Comparison of ENCODE assay signal across 8 mouse cellular contexts in the genomic region with DNA sequence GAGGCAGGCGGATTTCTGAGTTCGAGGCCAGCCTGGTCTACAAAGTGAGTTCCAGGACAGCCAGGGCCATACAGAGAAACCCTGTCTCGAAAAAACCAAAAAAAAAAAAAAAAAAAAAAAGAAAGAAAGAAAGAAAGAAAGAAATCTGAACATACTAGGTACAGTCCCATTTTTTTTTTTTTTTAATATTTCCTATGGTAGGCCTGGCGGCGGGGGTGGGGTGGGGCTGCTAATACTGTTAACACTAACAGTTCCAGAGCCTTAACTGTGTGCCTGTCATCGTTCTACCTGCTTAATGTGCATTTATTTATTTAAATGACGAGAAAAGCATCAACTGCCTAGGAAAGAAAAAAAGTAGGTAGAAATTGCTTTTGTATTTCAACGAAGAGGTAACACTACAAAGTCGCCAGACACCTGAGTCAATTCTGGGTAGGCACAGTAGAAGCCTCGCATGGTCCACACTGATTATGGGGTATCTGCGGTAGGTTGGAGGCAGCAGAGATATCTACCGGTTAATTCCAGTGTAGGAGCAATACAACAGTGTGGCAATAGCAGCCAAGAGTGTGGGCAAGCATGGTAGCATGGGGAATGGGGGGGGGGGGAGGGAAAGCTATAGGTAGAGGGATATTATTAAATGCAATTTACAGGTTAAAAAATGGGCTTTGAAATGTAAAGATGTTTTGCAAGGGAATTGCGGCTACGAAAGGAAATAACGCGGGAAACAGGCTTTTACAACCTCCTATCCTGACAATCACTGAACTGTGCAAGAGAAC. TPM values are rescaled to one million over a fixed set of nuclear protein-coding genes. Genes with fewer than 3 reads are reported as not detected.
DNase-seq lines count a peak whose midpoint lies in the region; ATAC-seq and TF ChIP-seq lines count a peak whose summit lies in the region.

No protein-coding gene starts in this region.

- H3K4me2 ChIP-seq in lung, embryonic 14.5 days, result peak overlapping the region; percentile 88
- peak overlapping the region; percentile 72 for H3K4me2 ChIP-seq in hindbrain, embryonic 15.5 days
- H3K4me2 ChIP-seq in midbrain, embryonic 15.5 days, result peak overlapping the region; percentile 62

- no peak for TF ChIP-seq CTCF in lung, embryonic 14.5 days (IDR thresholded peaks at IDR 0.05; ENCODE audit: low read depth)

- peak; percentile 23 for DNase-seq in lung, embryonic 14.5 days
- DNase-seq in lung, postnatal 10 days, result no peak
- no peak for DNase-seq in left cerebral cortex, postnatal 14 days (ENCODE audit: low spot score in 2 of 2)
- DNase-seq in gastrocnemius, postnatal 10 days, result no peak
- no peak for DNase-seq in spleen, postnatal 10 days (ENCODE audit: low spot score in 2 of 2)

- no peaks in the 10 kb centered on the region for H3K27me3 ChIP-seq in lung, embryonic 14.5 days (ENCODE audit: insufficient read depth, low read length)
- no peaks in the 10 kb centered on the region for H3K27me3 ChIP-seq in hindbrain, embryonic 15.5 days
- H3K27me3 ChIP-seq in midbrain, embryonic 15.5 days (replicated peaks), result no peaks in the 10 kb centered on the region

- peak; percentile 48; the same call in 1 of the 2 replicates for ATAC-seq in lung, embryonic 14.5 days (ENCODE audit: insufficient read depth)
- ATAC-seq in common myeloid progenitor, adult 5-6 weeks (replicated peaks; ENCODE audit: low read depth, poor library complexity, severe bottlenecking), result peak; percentile 33; the same call in 1 of the 2 replicates
- 0 out of 2 replicates have a peak, but pooled peaks have one; percentile 43 for ATAC-seq in hindbrain, embryonic 15.5 days (ENCODE audit: low FRiP score, low read depth)
- peak; percentile 66 for ATAC-seq in midbrain, embryonic 15.5 days (replicated peaks)

- 0 out of 2 replicates have a peak, but pooled peaks cover 5% of the 10 kb centered on the region for H3K4me1 ChIP-seq in lung, embryonic 14.5 days (ENCODE audit: insufficient read depth)
- H3K4me1 ChIP-seq in hindbrain, embryonic 15.5 days (replicated peaks), result peaks cover 8% of the 10 kb centered on the region
- H3K4me1 ChIP-seq in midbrain, embryonic 15.5 days, result peaks cover 6% of the 10 kb centered on the region

- intact Hi-C loops in left cerebral cortex, postnatal 14 days (cut with DNase I), result no loop called here

- peaks cover 9% of the 10 kb centered on the region; the same call in 1 of the 2 replicates for H3K36me3 ChIP-seq in lung, embryonic 14.5 days (ENCODE audit: insufficient read depth)
- H3K36me3 ChIP-seq in hindbrain, embryonic 15.5 days, result peaks cover 8% of the 10 kb centered on the region
- H3K36me3 ChIP-seq in midbrain, embryonic 15.5 days (replicated peaks), result peaks cover 3% of the 10 kb centered on the region

- H3K27ac ChIP-seq in lung, embryonic 14.5 days (ENCODE audit: low read depth), result peak overlapping the region; percentile 96
- peak overlapping the region; percentile 100 for H3K27ac ChIP-seq in hindbrain, embryonic 15.5 days (replicated peaks)
- H3K27ac ChIP-seq in midbrain, embryonic 15.5 days, result peak overlapping the region; percentile 99

- H3K9me3 ChIP-seq in lung, embryonic 14.5 days (ENCODE audit: low read depth, low read length), result no peaks in the 10 kb centered on the region
- H3K9me3 ChIP-seq in hindbrain, embryonic 15.5 days, result no peaks in the 10 kb centered on the region
- no peaks in the 10 kb centered on the region for H3K9me3 ChIP-seq in midbrain, embryonic 15.5 days

- H3K4me3 ChIP-seq in lung, embryonic 14.5 days (ENCODE audit: low read depth, low read length), result peak overlapping the region; percentile 64
- H3K4me3 ChIP-seq in hindbrain, embryonic 15.5 days, result peak overlapping the region; percentile 70
- peak overlapping the region; percentile 65 for H3K4me3 ChIP-seq in midbrain, embryonic 15.5 days

- WGBS in lung, embryonic 14.5 days, result 36% methylated on average over 15 of the region's 16 CpGs
- WGBS in hindbrain, embryonic 15.5 days, result 46% methylated on average over 15 of the region's 16 CpGs
- 45% methylated on average over 15 of the region's 16 CpGs for WGBS in midbrain, embryonic 15.5 days

- peak overlapping the region; percentile 76 for H3K9ac ChIP-seq in lung, embryonic 14.5 days
- H3K9ac ChIP-seq in hindbrain, embryonic 15.5 days, result peak overlapping the region; percentile 86
- H3K9ac ChIP-seq in midbrain, embryonic 15.5 days, result peak overlapping the region; percentile 78

RNA-seq across cellular contexts. Expression of gene Itfg2, which starts 1.0 kb away (rescaled TPM):
- 32.6 and 41.4 TPM in 2 replicates for polyA plus RNA-seq in lung, embryonic 14.5 days (2014; fragmentation: Nextera tagmentation; extraction: Ambion mirVana)
- 13.9 and 19.0 TPM in 2 replicates for total RNA-seq in common myeloid progenitor, adult 5-6 weeks (2017)
- polyA plus RNA-seq in hindbrain, embryonic 15.5 days (2015; fragmentation: Nextera tagmentation; extraction: Ambion mirVana), result 43.9 and 45.2 TPM in 2 replicates
- 50.7 and 51.4 TPM in 2 replicates for polyA plus RNA-seq in midbrain, embryonic 15.5 days (2015; fragmentation: Nextera tagmentation; extraction: Ambion mirVana)
- total RNA-seq in left cerebral cortex, postnatal 14 days (2021), result 10 to 100 TPM; 17.5 to 24.4 TPM
- total RNA-seq in gastrocnemius, postnatal 10 days (2021), result 10 to 100 TPM; 21.6 to 24.9 TPM

RNA-seq across cellular contexts. Expression of gene Fkbp4, which starts 14.8 kb away (rescaled TPM):
- 434 and 450 TPM in 2 replicates for polyA plus RNA-seq in lung, embryonic 14.5 days (2014; fragmentation: Nextera tagmentation; extraction: Ambion mirVana)
- total RNA-seq in common myeloid progenitor, adult 5-6 weeks (2017), result 331 and 387 TPM in 2 replicates
- 338 and 368 TPM in 2 replicates for polyA plus RNA-seq in hindbrain, embryonic 15.5 days (2015; fragmentation: Nextera tagmentation; extraction: Ambion mirVana)
- 375 and 389 TPM in 2 replicates for polyA plus RNA-seq in midbrain, embryonic 15.5 days (2015; fragmentation: Nextera tagmentation; extraction: Ambion mirVana)
- total RNA-seq in left cerebral cortex, postnatal 14 days (2021), result 100 to 1,000 TPM; 112 TPM
- total RNA-seq in gastrocnemius, postnatal 10 days (2021), result 10 to 100 TPM; 88.1 to 90.8 TPM

RNA-seq across cellular contexts. Expression of gene Nrip2, which starts 24.6 kb away (rescaled TPM):
- 3.4 and 4.3 TPM in 2 replicates for polyA plus RNA-seq in lung, embryonic 14.5 days (2014; fragmentation: Nextera tagmentation; extraction: Ambion mirVana)
- total RNA-seq in common myeloid progenitor, adult 5-6 weeks (2017), result under 0.01 TPM in 1 of 2 replicates, not detected in the other
- polyA plus RNA-seq in hindbrain, embryonic 15.5 days (2015; fragmentation: Nextera tagmentation; extraction: Ambion mirVana), result 9.8 and 10.4 TPM in 2 replicates
- 11.2 and 12.9 TPM in 2 replicates for polyA plus RNA-seq in midbrain, embryonic 15.5 days (2015; fragmentation: Nextera tagmentation; extraction: Ambion mirVana)
- total RNA-seq in left cerebral cortex, postnatal 14 days (2021), result 1 to 10 TPM; 7.8 to 8.0 TPM
- 1 to 10 TPM; 3.3 to 3.4 TPM for total RNA-seq in gastrocnemius, postnatal 10 days (2021)

RNA-seq across cellular contexts. Expression of gene Gm44596, which starts 48.4 kb away (rescaled TPM):
- not detected in 2 replicates for polyA plus RNA-seq in lung, embryonic 14.5 days (2014; fragmentation: Nextera tagmentation; extraction: Ambion mirVana)
- total RNA-seq in common myeloid progenitor, adult 5-6 weeks (2017), result not detected in 2 replicates
- not detected in 2 replicates for polyA plus RNA-seq in hindbrain, embryonic 15.5 days (2015; fragmentation: Nextera tagmentation; extraction: Ambion mirVana)
- not detected in 2 replicates for polyA plus RNA-seq in midbrain, embryonic 15.5 days (2015; fragmentation: Nextera tagmentation; extraction: Ambion mirVana)
- not detected for total RNA-seq in left cerebral cortex, postnatal 14 days (2021)
- not detected for total RNA-seq in gastrocnemius, postnatal 10 days (2021)

RNA-seq across cellular contexts. Expression of gene Tex52, which starts 48.4 kb away (rescaled TPM):
- 0.21 and 0.35 TPM in 2 replicates for polyA plus RNA-seq in lung, embryonic 14.5 days (2014; fragmentation: Nextera tagmentation; extraction: Ambion mirVana)
- total RNA-seq in common myeloid progenitor, adult 5-6 weeks (2017), result not detected in 2 replicates
- polyA plus RNA-seq in hindbrain, embryonic 15.5 days (2015; fragmentation: Nextera tagmentation; extraction: Ambion mirVana), result 0.26 and 0.39 TPM in 2 replicates
- polyA plus RNA-seq in midbrain, embryonic 15.5 days (2015; fragmentation: Nextera tagmentation; extraction: Ambion mirVana), result 1.0 and 1.1 TPM in 2 replicates
- under 1 TPM in 1 of 2 experiments, not detected in 1; 0.63 TPM for total RNA-seq in left cerebral cortex, postnatal 14 days (2021)
- under 1 TPM in 1 of 2 experiments, not detected in 1; 0.36 TPM for total RNA-seq in gastrocnemius, postnatal 10 days (2021)
